Mouse (Mus musculus) 416B (cell line): Measurements from ENCODE around the gene Pvalb.

Experiments used
- DNase-seq: peaks from one replicate; pipeline ENCODE4 v3.0.0; 2011; ENCODE audit warnings: low read depth

The Pvalb gene

DNA sequence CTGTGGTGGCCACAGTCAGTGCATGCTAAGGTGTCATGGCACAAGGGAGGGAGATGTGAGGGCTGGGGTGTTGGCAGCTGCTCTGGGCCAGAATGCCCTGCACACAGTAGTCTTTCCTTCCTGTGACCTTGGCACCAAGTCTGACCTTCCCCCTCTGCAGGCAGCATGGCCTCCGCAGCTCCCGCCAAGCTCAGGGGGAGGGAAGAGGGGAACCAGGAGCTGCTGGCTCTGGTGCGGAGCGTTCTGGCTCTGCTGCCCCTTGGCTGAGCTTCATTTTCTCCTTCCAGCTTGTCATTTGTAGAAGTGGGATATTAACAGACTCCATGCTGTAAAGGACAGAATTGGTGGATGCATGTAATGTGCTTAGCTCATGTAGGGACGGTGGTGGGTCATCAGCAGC lies 47.9 kb downstream of the Pvalb start:
- DNase-seq = peak; percentile 54

DNA sequence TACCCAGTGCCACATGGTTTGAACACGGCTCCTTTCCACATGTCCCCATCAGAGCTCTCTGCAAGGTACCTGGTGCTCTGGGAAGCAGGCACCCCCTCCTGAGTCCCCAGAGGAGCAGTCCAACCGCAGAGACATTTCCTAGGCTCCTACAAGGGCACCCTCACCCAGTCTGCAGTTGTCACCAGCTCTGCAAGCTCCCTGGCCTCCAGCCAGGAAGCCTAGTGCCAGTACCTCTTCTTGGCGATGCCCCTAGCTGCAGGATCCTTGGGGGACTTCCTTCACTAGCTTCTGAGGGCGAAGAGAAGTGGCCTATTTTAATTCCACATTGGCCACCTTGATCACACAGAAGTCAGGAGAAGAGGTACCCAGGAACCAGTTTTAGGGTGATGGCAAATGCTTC lies 48.4 kb downstream of the Pvalb start:
- no peak for DNase-seq

DNA sequence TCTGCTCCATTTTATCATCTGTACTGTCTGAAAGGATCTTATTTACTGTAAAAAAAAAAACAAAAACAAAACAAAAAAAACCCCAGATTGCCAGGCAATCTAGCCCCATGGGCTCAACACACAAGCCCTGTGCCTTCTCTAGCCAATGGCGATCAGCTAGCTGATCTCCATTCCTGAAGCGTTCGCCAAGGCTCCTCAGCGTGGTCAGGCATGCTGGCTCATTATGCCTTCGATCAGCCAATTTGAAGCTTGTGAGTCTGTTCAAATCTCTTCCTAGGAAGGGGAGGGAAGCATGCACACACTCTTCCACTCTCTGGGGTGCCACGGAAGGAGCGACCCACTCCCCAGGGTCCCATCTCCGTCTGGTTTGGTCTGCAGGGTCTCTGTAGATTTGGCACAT lies 48.9 kb downstream of the Pvalb start:
- DNase-seq = no peak

- DNase-seq = peak; percentile 60
Observed at GRCm38 (mm10) chr15:78155421-78155820, 50.8 kb downstream of the Pvalb start.

DNA sequence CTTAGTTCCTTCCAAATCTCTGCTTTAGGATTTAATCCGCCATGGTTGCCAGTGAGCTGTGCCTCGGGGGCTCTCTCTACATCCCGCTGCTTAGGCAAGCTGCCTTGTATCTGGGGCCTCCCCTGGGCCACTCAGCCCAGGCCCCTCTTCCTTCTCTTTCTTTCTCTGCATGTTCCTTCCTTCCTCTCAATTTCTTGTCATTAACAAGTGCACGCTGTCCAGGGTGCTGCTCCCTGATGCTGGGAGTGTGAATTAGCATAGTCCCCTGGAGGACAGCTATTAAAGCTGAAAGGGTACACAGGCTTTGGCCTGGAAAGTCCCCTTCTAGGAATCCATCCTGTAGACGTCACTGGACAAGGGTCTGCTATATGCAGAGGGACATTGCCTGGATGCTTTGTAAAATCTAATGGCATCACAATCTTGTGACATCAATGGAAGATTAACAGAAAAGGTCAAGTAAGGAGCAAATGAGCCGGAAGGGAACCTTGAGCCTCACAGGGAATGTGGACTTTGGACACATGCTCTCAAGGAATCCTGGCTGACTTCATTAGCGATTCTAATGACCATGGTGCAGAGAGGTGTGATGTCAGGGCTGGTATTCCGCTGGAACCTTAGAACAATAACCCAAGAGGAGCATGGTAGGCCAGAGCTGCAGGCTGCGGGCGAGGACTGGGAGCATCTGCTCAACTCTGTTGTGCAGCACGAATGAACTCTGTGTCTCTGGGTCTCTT lies 53.0 kb downstream of the Pvalb start:
- peak; percentile 15 for DNase-seq

GRCm38 (mm10) chr15:78148565-78148964 lies 57.6 kb downstream of the Pvalb start:
- DNase-seq = peak; percentile 36
